13 mouse cellular contexts compared by ENCODE assay signal in the genomic region with DNA sequence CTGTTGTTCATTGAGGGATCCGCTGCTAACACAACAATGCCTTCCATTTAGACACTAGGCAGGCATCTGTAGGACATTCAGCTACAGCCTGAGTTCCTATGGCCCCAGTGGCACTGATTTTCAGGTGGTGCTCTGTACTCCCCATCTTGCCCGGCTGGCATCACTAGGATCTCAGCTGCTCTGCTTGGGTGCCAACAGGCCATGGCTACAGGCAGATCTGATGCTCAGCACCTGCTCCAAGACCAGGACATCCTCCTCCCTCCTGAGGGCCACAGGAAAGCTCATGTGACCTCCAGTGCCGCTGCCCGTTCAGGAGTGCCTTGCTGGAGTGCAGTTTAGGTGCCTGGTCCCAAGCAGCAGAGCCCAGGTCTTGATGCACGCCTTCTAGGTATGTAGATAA. TPM values are rescaled to one million over a fixed set of nuclear protein-coding genes. Genes with fewer than 3 reads are reported as not detected.
A peak's percentile ranks its signal among the peaks of the same experiment; 100 is the strongest.
DNase-seq lines count a peak whose midpoint lies in the region; ATAC-seq and TF ChIP-seq lines count a peak whose summit lies in the region.
"Had no signal": no experiment of that assay in that cellular context is flagged by ENCODE, and none has a peak within 500 bp of the region (broad histone marks: within the 10 kb centered on the region; RNA-seq: fewer than 3 reads in every experiment).

No protein-coding gene starts in this region.

- 53% methylated on average over 5 of the region's 5 CpGs for WGBS in heart, embryonic 16.5 days
- 77% methylated on average over 5 of the region's 5 CpGs for WGBS in liver, embryonic 11.5 days
- 75% methylated on average over 5 of the region's 5 CpGs for WGBS in intestine, postnatal 0 days
- 77% methylated on average over 5 of the region's 5 CpGs for WGBS in forebrain, embryonic 11.5 days

- no peak for TF ChIP-seq CTCF in intestine, postnatal 0 days (IDR thresholded peaks at IDR 0.05; ENCODE audit: low read depth)

- H3K36me3 ChIP-seq in heart, embryonic 16.5 days (ENCODE audit: control insufficient read depth, insufficient read depth): peaks cover 7% of the 10 kb centered on the region
- peaks cover 5% of the 10 kb centered on the region; the same call in 1 of the 2 replicates for H3K36me3 ChIP-seq in liver, embryonic 11.5 days (ENCODE audit: control insufficient read depth, insufficient read depth, low read length)
- peaks cover 9% of the 10 kb centered on the region; the same call in 1 of the 2 replicates for H3K36me3 ChIP-seq in intestine, postnatal 0 days (ENCODE audit: control insufficient read depth, insufficient read depth)
- H3K36me3 ChIP-seq in forebrain, embryonic 11.5 days (ENCODE audit: control insufficient read depth, insufficient read depth, low read length): peaks cover 3% of the 10 kb centered on the region; the same call in 1 of the 2 replicates

- no peak overlapping the region for H3K4me2 ChIP-seq in heart, embryonic 16.5 days (ENCODE audit: low read depth, low read length)
- H3K4me2 ChIP-seq in liver, embryonic 11.5 days: no peak overlapping the region
- H3K4me2 ChIP-seq in intestine, postnatal 0 days (replicated peaks; ENCODE audit: low read depth): no peak overlapping the region
- no peak overlapping the region for H3K4me2 ChIP-seq in forebrain, embryonic 11.5 days (ENCODE audit: low read depth, low read length, severe bottlenecking)
- H3K4me2 ChIP-seq: embryonic facial prominence, embryonic 13.5 days; forebrain, embryonic 15.5 days had no signal

- DNase-seq in heart, adult 18-20 months: no peak
- DNase-seq in liver, embryonic 11.5 days (ENCODE audit: low spot score): no peak
- DNase-seq in liver: no peak
- DNase-seq in forebrain, embryonic 11.5 days (ENCODE audit: low spot score): no peak
- DNase-seq: cerebellum, adult 9-10 months; gastrocnemius, postnatal 14 days; right cerebral cortex, postnatal 4 days had no signal

- H3K4me1 ChIP-seq in heart, embryonic 16.5 days (ENCODE audit: control insufficient read depth, insufficient read depth, low read length): peaks cover 36% of the 10 kb centered on the region
- H3K4me1 ChIP-seq in liver, embryonic 11.5 days (replicated peaks; ENCODE audit: control insufficient read depth, insufficient read depth, low read length): peaks cover 4% of the 10 kb centered on the region
- H3K4me1 ChIP-seq in brown adipose tissue, adult 24 weeks (ENCODE audit: control insufficient read depth, insufficient read depth, insufficient read length, low read length): peaks cover 48% of the 10 kb centered on the region
- no peaks in the 10 kb centered on the region for H3K4me1 ChIP-seq in intestine, postnatal 0 days (replicated peaks; ENCODE audit: control insufficient read depth, insufficient read depth, low read length)
- H3K4me1 ChIP-seq in forebrain, embryonic 11.5 days (replicated peaks; ENCODE audit: control insufficient read depth, insufficient read depth, low read length): no peaks in the 10 kb centered on the region

- H3K4me3 ChIP-seq in heart, embryonic 16.5 days (ENCODE audit: low read length): no peak overlapping the region
- no peak overlapping the region for H3K4me3 ChIP-seq in liver, embryonic 11.5 days (ENCODE audit: low read depth, low read length)
- H3K4me3 ChIP-seq in brown adipose tissue, adult 24 weeks (ENCODE audit: insufficient read depth, low read depth, low read length): no peak overlapping the region
- H3K4me3 ChIP-seq in intestine, postnatal 0 days (ENCODE audit: low read depth, low read length): no peak overlapping the region
- H3K4me3 ChIP-seq in forebrain, embryonic 11.5 days (ENCODE audit: low read depth, low read length): no peak overlapping the region
- H3K4me3 ChIP-seq: embryonic facial prominence, embryonic 13.5 days; forebrain, embryonic 15.5 days had no signal

- no peak for ATAC-seq in heart, embryonic 16.5 days (replicated peaks; ENCODE audit: extremely low read depth, insufficient read depth, low FRiP score)
- no peak for ATAC-seq in liver, embryonic 11.5 days (replicated peaks; ENCODE audit: low FRiP score)
- no peak for ATAC-seq in intestine, postnatal 0 days
- no peak for ATAC-seq in forebrain, embryonic 11.5 days (replicated peaks; ENCODE audit: low FRiP score)
- ATAC-seq: forebrain, embryonic 15.5 days had no signal

- no peaks in the 10 kb centered on the region for H3K27me3 ChIP-seq in heart, embryonic 16.5 days (ENCODE audit: control insufficient read depth, insufficient read depth, low read length)
- H3K27me3 ChIP-seq in liver, embryonic 11.5 days (replicated peaks; ENCODE audit: control insufficient read depth, insufficient read depth, low read length): no peaks in the 10 kb centered on the region
- no peaks in the 10 kb centered on the region for H3K27me3 ChIP-seq in intestine, postnatal 0 days (replicated peaks; ENCODE audit: control insufficient read depth, insufficient read depth, low read length)
- no peaks in the 10 kb centered on the region for H3K27me3 ChIP-seq in forebrain, embryonic 11.5 days (ENCODE audit: control insufficient read depth, insufficient read depth, low read length)
- H3K27me3 ChIP-seq: embryonic facial prominence, embryonic 13.5 days; forebrain, embryonic 15.5 days had no signal

- no peak overlapping the region for H3K9ac ChIP-seq in heart, embryonic 16.5 days (ENCODE audit: low read length)
- H3K9ac ChIP-seq in liver, embryonic 11.5 days (ENCODE audit: low read depth, low read length): no peak overlapping the region
- no peak overlapping the region for H3K9ac ChIP-seq in intestine, postnatal 0 days (ENCODE audit: low read depth, low read length)
- no peak overlapping the region for H3K9ac ChIP-seq in forebrain, embryonic 11.5 days (ENCODE audit: low read length)
- H3K9ac ChIP-seq: embryonic facial prominence, embryonic 13.5 days; forebrain, embryonic 15.5 days had no signal

- H3K27ac ChIP-seq in heart, embryonic 16.5 days (ENCODE audit: low read length): peak overlapping the region; percentile 61
- H3K27ac ChIP-seq in liver, embryonic 11.5 days (ENCODE audit: low read depth, low read length): peak overlapping the region; percentile 38; the same call in 1 of the 2 replicates
- H3K27ac ChIP-seq in brown adipose tissue, adult 24 weeks (replicated peaks; ENCODE audit: low read depth, low read length): peak overlapping the region; percentile 45
- H3K27ac ChIP-seq in intestine, postnatal 0 days (ENCODE audit: low read depth, low read length): 0 out of 2 replicates have a peak overlapping the region, but pooled peaks have one; percentile 35
- H3K27ac ChIP-seq in forebrain, embryonic 11.5 days (ENCODE audit: low read depth, low read length): no peak overlapping the region
- H3K27ac ChIP-seq: embryonic facial prominence, embryonic 13.5 days; forebrain, embryonic 15.5 days; hindbrain, postnatal 0 days had no signal

- H3K9me3 ChIP-seq in heart, embryonic 16.5 days (replicated peaks; ENCODE audit: control insufficient read depth, low read length): no peaks in the 10 kb centered on the region; the same call in 1 of the 2 replicates
- H3K9me3 ChIP-seq in liver, embryonic 11.5 days (ENCODE audit: control insufficient read depth, low read length): no peaks in the 10 kb centered on the region
- H3K9me3 ChIP-seq in intestine, postnatal 0 days (ENCODE audit: control insufficient read depth): no peaks in the 10 kb centered on the region
- H3K9me3 ChIP-seq in forebrain, embryonic 11.5 days (ENCODE audit: control insufficient read depth, low read length): no peaks in the 10 kb centered on the region
- H3K9me3 ChIP-seq: embryonic facial prominence, embryonic 13.5 days; forebrain, embryonic 15.5 days had no signal

RNA-seq across cellular contexts. Expression of gene Zcchc14, which starts 20.3 kb away (rescaled TPM):
- polyA plus RNA-seq in heart, embryonic 16.5 days (2015; fragmentation: Nextera tagmentation; extraction: Ambion mirVana): 7.9 and 8.5 TPM in 2 replicates
- 10 to 100 TPM; 23.3 to 26.5 TPM for total RNA-seq in heart, adult 18-20 months (2021)
- 6.2 and 7.3 TPM in 2 replicates for polyA plus RNA-seq in liver, embryonic 11.5 days (2014; fragmentation: Nextera tagmentation; extraction: Ambion mirVana)
- polyA plus RNA-seq in brown adipose tissue, adult 24 weeks (2012; ENCODE audit: insufficient read depth, insufficient read length, missing spikeins): 8.9 and 9.8 TPM in 2 replicates
- 6.9 and 8.3 TPM in 2 replicates for polyA plus RNA-seq in intestine, postnatal 0 days (2015; fragmentation: Nextera tagmentation; extraction: Ambion mirVana)
- 27.1 and 27.4 TPM in 2 replicates for polyA plus RNA-seq in forebrain, embryonic 11.5 days (2014; fragmentation: Nextera tagmentation; extraction: Ambion mirVana)

RNA-seq across cellular contexts. Expression of gene Map1lc3b, which starts 42.2 kb away (rescaled TPM):
- polyA plus RNA-seq in heart, embryonic 16.5 days (2015; fragmentation: Nextera tagmentation; extraction: Ambion mirVana): 203 and 251 TPM in 2 replicates
- total RNA-seq in heart, adult 18-20 months (2021): 100 to 1,000 TPM; 238 to 264 TPM
- 161 and 167 TPM in 2 replicates for polyA plus RNA-seq in liver, embryonic 11.5 days (2014; fragmentation: Nextera tagmentation; extraction: Ambion mirVana)
- 258 and 275 TPM in 2 replicates for polyA plus RNA-seq in brown adipose tissue, adult 24 weeks (2012; ENCODE audit: insufficient read depth, insufficient read length, missing spikeins)
- polyA plus RNA-seq in intestine, postnatal 0 days (2015; fragmentation: Nextera tagmentation; extraction: Ambion mirVana): 264 and 267 TPM in 2 replicates
- 213 and 217 TPM in 2 replicates for polyA plus RNA-seq in forebrain, embryonic 11.5 days (2014; fragmentation: Nextera tagmentation; extraction: Ambion mirVana)

RNA-seq across cellular contexts. Expression of gene Fbxo31, which starts 53.8 kb away (rescaled TPM):
- polyA plus RNA-seq in heart, embryonic 16.5 days (2015; fragmentation: Nextera tagmentation; extraction: Ambion mirVana): 10.8 and 11.8 TPM in 2 replicates
- 100 to 1,000 TPM in 1 of 2 experiments, 10 to 100 TPM in 1; 91.3 to 110 TPM for total RNA-seq in heart, adult 18-20 months (2021)
- polyA plus RNA-seq in liver, embryonic 11.5 days (2014; fragmentation: Nextera tagmentation; extraction: Ambion mirVana): 23.8 and 23.9 TPM in 2 replicates
- polyA plus RNA-seq in brown adipose tissue, adult 24 weeks (2012; ENCODE audit: insufficient read depth, insufficient read length, missing spikeins): 9.7 and 14.7 TPM in 2 replicates
- 4.5 and 5.6 TPM in 2 replicates for polyA plus RNA-seq in intestine, postnatal 0 days (2015; fragmentation: Nextera tagmentation; extraction: Ambion mirVana)
- polyA plus RNA-seq in forebrain, embryonic 11.5 days (2014; fragmentation: Nextera tagmentation; extraction: Ambion mirVana): 17.2 and 19.6 TPM in 2 replicates
